Mouse (Mus musculus): Measurements from ENCODE around the gene Dusp7. TPM values are rescaled to one million over a fixed set of nuclear protein-coding genes. Genes with fewer than 3 reads are reported as not detected.

Dusp7 gene
- 100 to 1,000 TPM in 1 of 2 experiments, 10 to 100 TPM in 1; 95.1 to 102 TPM for total RNA-seq (2021)
- long read RNA-seq, experiment 1, transcript Dusp7-201 (3 exons, 3,213 nt), result major isoform, 27 of 38 reads
- long read RNA-seq, experiment 1, partial matches to known transcripts, result 6 of 38 reads
- long read RNA-seq, experiment 1, other reads (novel, unspliced or antisense), result 5 of 38 reads
- long read RNA-seq, experiment 2, transcript Dusp7-201 (3 exons, 3,213 nt), result major isoform, 25 of 40 reads
- long read RNA-seq, experiment 2, partial matches to known transcripts, result 8 of 40 reads
- long read RNA-seq, experiment 2, other reads (novel, unspliced or antisense), result 7 of 40 reads

DNA sequence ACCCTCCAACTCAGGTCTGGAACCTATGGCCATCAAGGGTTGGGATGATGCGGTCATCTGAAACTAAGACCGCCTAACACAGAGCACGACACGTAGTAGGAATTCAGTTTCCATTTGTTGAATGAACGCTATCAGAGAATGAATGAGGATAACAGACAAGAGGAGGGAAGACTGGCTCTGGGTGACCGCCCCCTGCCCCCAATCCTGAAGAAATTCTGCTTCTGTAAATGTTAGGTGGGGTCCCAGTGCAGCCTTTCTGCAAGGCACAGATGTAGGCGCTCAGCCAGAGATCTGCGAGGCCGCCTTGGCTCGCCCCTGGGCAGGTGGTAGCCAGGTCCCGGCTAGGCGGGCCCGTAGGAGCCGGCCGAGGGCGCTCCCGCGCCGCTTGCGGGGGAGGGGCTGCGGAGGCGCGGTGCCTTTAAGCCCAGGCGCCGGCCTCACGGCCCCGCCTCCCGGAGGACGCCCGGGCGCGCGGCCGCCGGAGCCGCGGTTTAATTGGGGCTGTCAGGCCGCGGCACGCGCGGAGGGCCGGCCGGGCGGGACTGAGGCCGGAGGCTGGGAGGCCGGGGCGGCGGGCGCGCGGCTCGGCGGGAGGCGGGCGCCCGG is at the start of gene Dusp7:
Gene Dusp7 (plus strand): TSS at position 521 of the 606 bp plus-strand sequence.
- DNase-seq (ENCODE audit: low spot score in 2 of 2), result peak; percentile 72 to 83
- intact Hi-C loops (cut with DNase I), result loop anchor here (2.0 kb wide), 1 partner anchor 53 kb away; no protein-coding TSS in a partner anchor

DNA sequence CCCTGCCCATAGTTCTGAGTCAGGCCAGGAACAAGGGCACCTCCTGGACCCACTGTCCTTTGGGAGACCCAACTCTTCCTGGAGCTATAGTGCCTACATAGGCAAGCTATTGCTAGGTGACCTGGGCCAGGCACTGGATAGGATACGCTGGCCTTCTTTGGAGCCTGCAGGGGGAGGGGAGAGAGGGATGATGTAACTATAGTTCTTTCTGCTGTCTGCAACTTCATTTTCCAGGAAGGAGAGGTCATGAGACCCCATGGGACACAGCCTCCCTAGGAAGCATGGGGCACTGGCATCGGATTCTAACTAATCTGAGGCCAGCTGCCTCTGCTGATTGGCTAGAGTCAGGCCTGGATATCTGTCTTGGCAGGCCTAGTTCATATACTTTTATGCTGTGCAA is 49.3 kb upstream of the Dusp7 start:
- no peak for DNase-seq (ENCODE audit: low spot score in 2 of 2)

DNA sequence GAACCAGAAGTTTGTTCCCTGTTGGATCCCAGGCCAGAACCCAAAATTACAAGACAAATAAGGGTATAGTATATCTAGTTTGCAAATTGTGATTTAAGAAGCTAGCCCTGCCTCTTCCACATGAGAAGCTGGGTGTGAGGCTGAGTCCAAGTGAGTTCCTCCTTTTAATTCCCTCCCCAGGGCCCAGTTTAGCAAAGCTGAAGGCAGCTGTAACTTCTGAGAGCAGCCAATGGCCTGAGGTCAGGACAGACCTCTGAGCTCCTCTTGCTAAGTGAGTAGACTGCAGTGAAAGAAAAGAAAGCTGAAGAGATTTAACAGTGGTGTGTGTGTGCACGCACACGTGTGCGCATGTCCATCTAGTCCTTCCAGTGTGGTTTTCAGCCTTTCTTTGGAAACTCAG is 45.9 kb upstream of the Dusp7 start:
- DNase-seq (ENCODE audit: low spot score in 2 of 2), result no peak
- intact Hi-C loops (cut with DNase I), result no loop called here

More for the DNA sequence above, 49.3 kb upstream of the Dusp7 start:
- intact Hi-C loops (cut with DNase I), result no loop called here

DNA sequence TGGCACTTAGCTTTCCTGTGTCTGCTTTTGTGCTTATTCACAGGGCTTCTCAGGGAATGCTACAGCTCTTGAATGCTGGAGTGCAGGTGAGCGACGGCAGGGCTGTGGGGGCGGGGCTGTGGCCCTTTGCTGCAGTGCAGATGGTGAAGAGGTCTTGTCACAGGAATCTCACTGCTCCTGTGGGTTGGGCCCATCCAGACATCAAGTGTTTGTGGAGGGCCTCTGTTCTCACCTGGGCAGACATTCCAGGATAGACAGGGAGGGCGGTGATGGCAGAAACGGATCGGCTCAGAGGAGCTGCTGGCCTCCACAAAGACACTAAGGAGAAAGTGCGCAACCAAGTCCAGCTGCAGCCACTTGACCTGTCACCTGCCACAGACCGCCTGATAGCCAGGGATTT is 42.2 kb upstream of the Dusp7 start:
- DNase-seq (ENCODE audit: low spot score in 2 of 2), result no peak
- intact Hi-C loops (cut with DNase I), result no loop called here

DNA sequence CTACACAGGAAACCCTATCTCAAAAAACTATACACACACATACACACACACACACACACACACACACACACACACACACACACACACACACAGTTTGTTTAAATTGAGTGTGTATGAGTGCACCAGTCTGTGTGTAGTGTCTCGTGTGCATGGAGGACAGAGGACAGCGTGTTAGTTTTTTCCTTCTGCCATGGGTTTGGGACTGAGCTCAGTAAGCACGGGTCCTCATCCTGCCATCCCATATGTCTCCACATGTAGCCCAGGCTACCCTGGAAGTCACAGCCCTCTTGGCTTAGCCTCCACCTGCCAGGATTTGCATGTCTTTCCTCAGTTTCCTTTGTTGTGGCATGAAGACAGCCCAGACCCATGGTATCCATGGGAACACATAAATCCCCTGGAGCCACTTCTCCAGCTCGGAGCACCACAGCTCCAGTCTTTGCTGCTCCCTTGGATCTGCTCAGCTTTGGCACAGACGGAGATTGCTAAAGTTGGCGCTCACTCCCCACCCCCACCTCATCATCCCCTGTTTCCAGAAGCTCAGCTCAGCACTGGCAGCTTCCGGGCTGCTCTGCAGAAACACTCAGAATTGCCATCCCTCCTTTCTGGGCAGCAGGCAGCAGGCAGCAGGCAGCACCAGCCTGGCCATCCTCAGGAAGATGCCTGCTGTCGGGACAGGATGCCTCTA is 41.2 kb upstream of the Dusp7 start:
- intact Hi-C loops (cut with DNase I), result no loop called here
- DNase-seq (ENCODE audit: low spot score in 2 of 2), result peak; percentile 63 to 71

DNA sequence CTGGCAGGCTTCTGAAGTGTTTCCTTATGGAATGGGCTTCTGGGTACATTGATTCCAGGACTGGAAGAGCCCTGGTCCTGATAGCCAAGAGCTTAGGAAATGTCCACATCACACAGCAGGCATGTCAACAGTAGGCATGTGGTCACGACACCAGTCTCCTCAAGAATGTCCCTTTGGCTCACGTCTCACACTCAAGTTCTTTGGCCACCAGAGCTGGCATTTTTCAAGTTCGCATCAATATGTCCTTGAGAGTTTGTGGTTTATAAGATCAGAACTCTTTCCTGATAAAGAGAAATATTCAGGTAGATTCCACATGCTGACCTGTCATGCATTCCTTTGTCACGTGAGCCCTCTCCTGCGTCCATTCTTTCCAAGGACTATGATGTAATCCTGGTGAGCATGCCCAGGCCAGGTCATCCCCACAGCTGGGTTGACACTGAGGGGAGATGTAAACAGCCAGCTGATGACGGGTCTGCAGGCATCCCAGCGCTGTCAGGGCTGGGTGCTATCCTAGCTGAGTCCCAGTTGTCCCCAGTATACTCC is 40.3 kb upstream of the Dusp7 start:
- intact Hi-C loops (cut with DNase I), result no loop called here
- no peak for DNase-seq (ENCODE audit: low spot score in 2 of 2)

DNA sequence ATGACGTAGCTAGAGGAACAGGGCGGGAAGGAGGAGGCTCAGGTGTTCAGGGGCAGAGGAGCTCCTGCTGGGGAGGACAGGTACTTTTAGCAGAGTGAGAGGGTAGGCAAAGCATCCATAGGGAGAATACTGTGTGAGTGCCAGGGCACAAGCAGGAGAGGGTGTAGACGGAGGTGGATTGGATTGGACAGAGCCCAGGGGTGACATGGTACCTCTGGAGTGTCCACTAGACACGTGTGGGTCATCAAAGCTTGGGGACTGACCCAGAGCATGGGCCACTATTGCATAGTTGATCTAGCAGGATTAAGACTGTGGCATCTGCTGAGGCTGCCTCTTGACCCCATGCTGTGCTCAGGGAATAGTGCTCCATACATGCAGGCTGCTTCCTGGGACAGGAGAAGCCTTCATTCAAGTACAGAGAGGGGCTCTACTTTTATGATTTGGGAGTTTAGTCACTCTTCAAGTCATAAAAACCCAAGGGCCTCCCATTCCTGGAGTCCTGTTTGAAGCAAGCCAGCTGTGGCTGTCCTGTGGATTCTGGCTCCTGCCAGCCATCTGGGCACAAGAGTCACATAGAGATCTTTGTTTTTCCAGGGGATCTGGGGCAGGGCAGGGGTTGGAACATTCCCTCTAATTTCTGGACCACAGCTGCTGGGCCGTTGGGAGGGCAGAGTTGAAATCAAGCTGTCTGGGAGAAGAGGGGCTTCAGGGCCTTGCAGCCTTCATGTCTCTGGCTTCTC is 39.5 kb upstream of the Dusp7 start:
- no peak for DNase-seq (ENCODE audit: low spot score in 2 of 2)
- intact Hi-C loops (cut with DNase I), result no loop called here

DNA sequence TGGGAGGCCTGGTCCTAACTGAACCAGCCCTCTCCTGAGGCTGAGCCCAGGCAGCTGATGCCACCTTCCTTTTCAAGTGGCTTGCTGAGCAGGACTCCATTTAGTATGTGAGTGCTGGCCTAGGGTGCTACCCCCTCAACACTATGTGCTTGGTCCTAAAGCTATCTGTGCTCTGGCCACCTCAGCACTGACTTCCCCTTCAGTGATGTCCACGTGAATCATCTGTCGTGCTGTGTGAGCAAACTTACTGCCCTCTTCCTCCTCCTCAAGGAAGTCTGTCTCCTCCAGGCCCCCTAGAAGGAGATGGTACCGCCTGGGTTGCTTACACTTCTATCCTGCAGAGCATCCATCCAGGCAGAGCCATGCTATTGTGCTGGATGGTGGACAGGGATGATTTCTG is 35.7 kb upstream of the Dusp7 start:
- no peak for DNase-seq (ENCODE audit: low spot score in 2 of 2)
- intact Hi-C loops (cut with DNase I), result no loop called here

DNA sequence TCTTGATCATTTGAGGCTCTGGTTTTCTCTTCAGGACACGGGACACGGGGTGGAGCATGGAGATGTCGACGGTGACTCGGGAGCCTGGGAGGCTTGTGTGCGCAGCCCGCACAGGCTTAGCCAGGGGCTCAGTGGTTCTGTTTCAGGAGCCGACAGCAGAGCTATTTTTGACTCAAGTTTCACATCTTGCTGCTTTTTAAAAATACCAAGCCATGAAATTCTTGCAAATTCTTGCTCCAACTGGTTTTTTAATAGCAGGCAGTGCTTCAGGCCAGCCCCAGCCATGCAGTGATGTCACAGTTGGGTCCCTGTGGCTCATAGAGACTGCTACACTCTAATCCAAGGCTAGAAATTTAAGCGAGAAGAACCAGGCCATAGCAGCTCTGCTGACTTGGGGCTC is 30.8 kb upstream of the Dusp7 start:
- DNase-seq (ENCODE audit: low spot score in 2 of 2), result peak; percentile 56 to 81
- intact Hi-C loops (cut with DNase I), result no loop called here

DNA sequence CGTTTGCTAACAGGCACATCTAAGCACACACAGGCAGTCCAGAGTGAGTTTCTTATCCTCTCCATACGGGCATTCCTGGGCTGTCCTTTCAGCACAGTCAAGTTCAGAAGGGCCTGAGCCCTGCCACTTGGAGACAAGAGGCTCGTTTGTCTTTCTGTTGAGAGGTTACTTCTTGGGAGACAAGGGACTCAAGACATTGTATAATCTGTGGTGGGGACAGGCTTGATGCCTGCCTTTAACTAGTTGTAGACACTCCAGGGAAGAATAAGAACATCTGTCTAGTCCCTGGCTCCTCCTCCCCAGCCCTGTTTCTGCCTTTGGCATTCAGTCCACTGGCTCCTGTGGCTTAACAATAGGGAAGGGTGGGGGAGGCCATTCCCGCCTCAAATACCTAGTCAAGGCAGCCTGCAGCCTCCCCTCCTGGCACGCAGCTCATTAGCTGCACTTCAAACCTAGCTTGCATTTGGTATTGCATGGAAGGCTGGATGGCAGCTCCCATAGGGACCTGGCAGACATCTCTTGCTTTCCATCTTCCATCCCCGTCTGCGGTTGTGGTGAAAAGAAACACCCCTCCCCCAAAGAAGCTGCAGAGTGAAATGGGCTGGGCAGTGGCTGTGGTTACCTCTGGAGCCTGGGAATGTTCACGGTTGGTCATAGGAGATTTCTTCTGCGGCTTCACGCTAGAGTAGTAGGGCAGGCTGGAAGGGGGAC is 29.8 kb upstream of the Dusp7 start:
- intact Hi-C loops (cut with DNase I), result no loop called here
- DNase-seq (ENCODE audit: low spot score in 2 of 2), result no peak

DNA sequence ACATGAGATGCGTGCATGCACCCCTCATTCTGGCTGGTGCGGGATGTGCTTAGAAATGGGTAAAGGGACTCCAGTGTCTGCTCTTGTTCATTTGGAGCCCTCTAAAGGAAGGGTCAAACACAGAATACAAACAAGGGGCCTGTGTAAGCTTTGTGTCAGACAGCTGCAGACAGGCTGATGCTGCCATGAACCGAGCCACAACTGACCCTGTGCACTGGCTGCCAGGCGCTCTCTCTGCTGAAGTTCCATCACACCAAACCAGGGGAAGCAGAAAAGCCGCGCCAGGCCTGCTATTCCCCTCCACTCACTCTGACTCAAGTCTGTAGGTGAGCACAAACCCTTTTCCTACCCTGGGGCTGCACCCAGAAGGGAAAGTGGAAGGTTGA is 29.3 kb upstream of the Dusp7 start:
- intact Hi-C loops (cut with DNase I), result no loop called here

DNA sequence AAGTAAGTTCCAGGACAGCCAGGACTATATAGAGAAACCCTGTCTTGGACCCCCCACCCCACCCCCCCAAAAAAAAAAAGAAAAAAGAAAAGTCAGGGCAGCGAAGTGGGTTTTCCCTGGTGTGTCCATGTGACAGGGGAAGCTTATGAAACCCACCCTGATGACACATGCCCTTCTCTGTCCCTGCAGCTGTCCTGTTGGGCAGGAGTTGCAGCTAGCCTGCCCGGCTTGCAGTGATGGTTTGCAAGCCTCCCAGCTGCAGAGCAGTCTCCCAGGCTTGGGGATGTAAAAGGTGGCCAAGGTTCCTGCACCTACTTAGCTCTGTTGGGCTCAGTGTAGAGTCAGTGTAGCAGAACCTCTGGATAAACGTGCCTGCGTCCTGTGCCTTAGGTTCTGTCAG is 28.7 kb upstream of the Dusp7 start:
- no peak for DNase-seq (ENCODE audit: low spot score in 2 of 2)
- intact Hi-C loops (cut with DNase I), result no loop called here

More for the DNA sequence above, 29.3 kb upstream of the Dusp7 start:
- DNase-seq (ENCODE audit: low spot score in 2 of 2), result no peak

DNA sequence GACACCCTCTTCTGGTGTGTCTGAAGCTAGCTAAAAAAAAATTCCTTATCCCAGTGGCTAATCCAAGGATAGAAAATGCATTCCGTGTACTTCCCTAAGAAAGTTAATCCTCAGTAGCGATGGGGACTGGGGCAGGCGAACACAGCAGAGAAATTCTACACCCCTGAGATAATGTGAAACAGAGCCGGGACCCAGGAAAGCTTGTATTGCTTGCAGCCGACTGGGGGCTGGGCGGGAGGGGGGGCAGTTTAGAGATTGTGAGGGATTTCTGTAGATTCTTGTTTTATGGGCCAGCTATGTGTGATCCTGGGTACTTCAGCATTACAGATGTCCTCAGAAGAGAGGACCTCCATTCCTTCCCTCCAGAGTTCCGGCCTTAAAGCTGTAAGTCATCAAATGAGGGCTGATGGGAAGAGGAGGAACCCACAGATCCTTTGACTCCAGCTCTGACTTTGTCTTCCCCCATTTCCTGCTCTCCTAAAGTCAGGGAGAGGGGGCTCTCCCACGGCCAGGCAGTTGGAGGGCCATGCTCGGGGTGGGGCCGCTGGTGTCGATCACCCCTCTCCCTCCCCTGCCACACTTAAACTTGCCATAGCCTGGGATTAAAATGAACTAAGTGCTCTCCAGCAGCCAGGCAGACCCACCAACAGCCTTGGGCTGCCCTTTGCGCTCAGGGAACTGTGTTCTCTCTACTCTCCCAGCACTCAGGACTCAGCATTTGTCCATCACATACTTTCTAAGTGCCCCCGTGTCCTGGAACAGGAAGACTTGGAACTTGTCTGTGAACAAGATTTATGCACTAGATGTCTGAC is 27.7 kb upstream of the Dusp7 start:
- intact Hi-C loops (cut with DNase I), result no loop called here
- DNase-seq (ENCODE audit: low spot score in 2 of 2), result no peak

DNA sequence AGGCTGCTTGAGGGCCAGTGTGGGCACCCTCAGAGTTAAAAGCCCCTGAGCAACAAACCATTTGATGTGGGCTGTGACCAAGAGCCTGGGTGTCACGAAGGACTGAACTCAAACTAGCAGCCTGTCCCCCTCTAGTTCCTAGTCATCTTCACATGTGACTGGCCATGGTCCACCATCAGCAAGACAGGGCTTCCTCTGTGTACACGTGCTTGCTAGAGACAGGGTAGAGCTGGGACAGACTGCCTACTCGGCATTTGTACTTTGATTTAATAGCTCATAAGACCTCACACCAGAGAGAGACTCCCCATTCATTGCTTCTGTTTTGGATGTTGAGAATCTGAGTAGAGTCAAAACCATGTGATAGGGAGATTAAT is 27.1 kb upstream of the Dusp7 start:
- intact Hi-C loops (cut with DNase I), result no loop called here
- DNase-seq (ENCODE audit: low spot score in 2 of 2), result no peak

DNA sequence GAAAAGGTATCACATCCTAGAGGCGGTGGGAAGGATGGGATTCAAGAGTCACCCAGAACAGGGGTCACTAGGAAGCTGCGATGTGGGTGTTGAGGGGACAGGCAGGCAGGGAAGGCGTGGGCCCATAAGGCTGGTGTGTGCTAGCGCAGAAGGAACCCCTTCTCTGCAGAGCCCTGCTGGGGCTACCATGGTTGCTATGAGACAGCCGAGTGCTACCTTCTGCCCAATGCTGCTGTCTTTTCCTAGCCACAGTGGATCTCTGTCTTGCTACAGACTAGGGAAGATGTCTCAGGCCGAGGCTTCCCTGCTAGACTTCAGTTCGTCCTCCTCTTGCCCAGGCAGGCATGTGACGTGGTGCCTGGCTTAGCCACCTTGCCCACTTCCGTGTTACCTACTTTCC is 25.9 kb upstream of the Dusp7 start:
- intact Hi-C loops (cut with DNase I), result no loop called here
- DNase-seq (ENCODE audit: low spot score in 2 of 2), result no peak

DNA sequence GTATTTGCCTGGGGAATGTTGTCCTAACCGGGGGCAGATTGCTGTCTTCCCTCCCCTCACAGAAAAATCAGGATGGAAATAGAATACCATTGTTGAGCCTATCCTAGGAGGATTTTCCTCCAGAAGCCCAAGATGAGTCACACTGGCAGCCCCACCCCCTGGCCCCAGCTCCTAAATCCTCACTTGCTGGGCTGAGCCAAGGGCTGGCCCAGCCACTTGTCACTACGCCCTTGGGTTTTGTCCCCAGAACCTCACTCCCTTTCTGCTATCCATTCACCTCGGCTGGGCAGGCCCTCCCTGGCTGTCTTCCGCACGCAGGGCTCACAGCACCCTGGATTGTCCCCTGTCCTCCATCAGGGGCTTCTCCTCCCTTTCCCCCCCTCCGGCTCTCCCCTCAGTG is 23.3 kb upstream of the Dusp7 start:
- intact Hi-C loops (cut with DNase I), result loop anchor here (5.0 kb wide), 1 partner anchor 38 kb away; no protein-coding TSS in a partner anchor
- peak in 1 of 2 experiments; percentile 61 for DNase-seq (ENCODE audit: low spot score in 2 of 2)

DNA sequence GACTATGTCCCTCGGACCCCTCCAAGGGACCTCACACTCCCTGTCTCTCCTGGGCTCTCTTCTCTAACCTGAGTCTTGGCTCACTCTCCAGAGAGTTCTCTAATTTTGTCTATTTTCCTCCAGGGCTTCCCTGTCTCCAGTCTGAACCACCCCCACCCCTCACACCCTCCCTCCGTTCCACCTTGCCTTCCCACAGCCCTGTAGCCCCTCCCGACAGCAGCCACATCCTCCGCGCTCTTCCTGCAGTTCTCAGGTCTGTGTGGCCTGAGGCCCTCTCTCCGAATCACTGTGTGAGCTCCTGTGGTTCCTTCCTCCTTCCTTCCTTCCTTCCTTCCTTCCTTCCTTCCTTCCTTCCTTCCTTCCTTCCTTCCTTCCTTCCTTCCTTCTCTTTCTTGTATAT is 22.8 kb upstream of the Dusp7 start:
- intact Hi-C loops (cut with DNase I), result loop anchor here (5.0 kb wide), 1 partner anchor 38 kb away; no protein-coding TSS in a partner anchor
- no peak for DNase-seq (ENCODE audit: low spot score in 2 of 2)

DNA sequence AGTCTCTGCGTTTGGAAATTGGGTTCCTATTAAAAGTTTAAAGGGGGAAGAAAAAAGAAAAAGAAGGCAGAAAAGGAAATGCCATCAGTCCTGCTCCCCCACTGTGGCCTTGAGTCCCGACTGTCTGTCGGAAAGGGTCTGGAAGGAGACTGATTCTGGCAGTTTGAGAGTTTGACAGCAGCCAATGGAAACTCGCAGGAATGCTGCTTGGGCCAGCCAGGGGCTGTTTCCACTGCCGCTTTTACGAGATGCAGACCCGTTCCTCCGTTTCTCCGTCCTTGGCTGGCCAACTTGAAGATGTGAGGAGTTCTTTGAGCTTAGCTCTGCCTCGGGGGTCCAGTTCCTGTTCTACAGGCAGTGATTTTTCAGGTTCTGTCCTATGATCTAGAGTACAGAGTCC is 20.2 kb upstream of the Dusp7 start:
- intact Hi-C loops (cut with DNase I), result loop anchor here (5.0 kb wide), 1 partner anchor 41 kb away; no protein-coding TSS in a partner anchor
- no peak for DNase-seq (ENCODE audit: low spot score in 2 of 2)

Data from left cerebral cortex, postnatal 14 days (tissue).